Mouse (Mus musculus): ENCODE data around the gene Slc22a1.

The Slc22a1 gene

DNA sequence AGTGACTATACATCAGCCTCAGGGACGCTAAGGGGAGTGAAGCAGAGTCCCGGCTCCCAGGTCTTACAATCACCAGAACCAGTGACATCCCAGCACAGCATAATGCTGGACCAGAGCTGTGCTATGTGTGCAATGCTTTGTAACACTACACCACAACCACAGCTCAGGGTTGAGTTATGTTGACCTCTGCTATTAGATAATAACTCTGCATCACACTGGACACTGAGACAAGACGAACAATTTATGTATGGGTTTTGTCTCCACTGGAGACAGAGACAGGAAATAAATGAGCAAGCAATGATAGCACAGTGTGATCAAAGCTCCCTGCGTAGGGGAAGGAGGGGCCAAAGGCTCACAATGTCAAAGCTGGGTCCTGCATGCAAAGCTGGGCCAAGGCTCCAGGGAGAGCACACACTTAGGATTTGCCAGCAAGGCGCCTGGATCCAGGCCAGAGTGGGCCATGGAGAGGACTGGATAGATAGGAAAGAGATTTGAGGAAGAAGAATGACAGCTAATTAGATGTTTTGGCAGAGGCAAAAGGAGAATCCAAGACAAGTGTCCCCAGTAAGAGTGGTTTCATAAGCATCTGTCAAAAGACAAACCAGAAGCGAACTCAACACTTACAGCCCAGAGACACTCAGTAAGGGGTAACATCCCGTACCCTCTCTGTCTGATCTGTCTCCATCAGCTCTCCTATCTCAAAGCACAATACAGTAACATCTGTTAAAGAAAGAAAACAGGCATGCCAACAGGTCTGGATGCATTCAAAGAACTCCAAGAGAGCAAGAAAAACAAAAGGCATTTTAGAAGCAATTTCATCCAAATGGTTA is 43.6 kb downstream of the Slc22a1 start:
- no peak for DNase-seq (ENCODE audit: low read depth, low spot score)

GRCm38 (mm10) chr17:12630976-12631730 is 44.5 kb downstream of the Slc22a1 start:
- no peak for DNase-seq (ENCODE audit: low read depth, low spot score)

GRCm38 (mm10) chr17:12627983-12628382 is 47.6 kb downstream of the Slc22a1 start:
- no peak for DNase-seq (ENCODE audit: low read depth, low spot score)

- DNase-seq (ENCODE audit: low read depth, low spot score), result no peak
These were observed 56.0 kb downstream of the Slc22a1 start for GRCm38 (mm10) chr17:12619641-12620040.

DNA sequence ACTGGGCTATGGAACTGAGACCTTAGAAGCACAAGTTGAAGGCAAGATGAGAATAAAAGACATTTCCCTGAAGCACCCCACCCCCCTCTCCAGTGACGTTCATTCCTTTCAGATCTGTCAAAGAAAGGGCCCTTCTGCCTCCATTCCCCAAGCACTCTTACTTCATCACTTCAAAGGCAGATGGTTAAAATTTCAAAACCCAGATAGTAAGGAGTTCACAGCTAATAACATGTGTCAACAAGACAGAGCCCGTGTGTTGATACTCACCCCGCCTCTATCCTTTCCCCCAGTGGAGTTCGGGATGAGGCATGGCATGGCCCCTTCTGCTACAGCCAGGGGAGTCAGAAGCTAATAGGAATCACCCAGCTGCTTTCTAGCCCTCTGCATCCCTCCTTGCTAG is 60.2 kb downstream of the Slc22a1 start:
- DNase-seq (ENCODE audit: low read depth, low spot score), result no peak

GRCm38 (mm10) chr17:12614511-12615385 is 60.9 kb downstream of the Slc22a1 start:
- DNase-seq (ENCODE audit: low read depth, low spot score), result no peak

GRCm38 (mm10) chr17:12607202-12607601 is 68.4 kb downstream of the Slc22a1 start:
- DNase-seq (ENCODE audit: low read depth, low spot score), result no peak

DNA sequence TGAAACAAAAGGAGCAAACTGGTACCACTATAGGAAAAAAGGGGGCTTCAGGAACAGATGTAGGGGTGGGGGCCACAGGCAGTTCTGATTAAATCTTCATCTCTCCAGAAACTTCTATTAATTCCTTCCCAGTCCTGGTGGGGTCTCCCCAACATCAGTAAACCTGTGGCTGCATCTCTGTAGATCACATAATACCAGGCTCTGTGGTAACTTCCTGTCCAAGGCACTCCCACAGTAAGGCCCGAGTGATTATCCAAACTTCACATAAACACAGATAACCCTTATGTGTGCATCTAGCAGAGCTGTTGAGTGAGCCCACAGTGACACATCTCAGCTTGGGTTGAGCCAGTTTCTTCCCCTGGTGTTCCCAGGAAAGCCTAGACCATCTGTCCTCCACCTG is 69.0 kb downstream of the Slc22a1 start:
- DNase-seq (ENCODE audit: low read depth, low spot score), result no peak
